Mouse (Mus musculus) midbrain, postnatal 0 days (tissue): ENCODE data around the gene Kif2c. TPM values are rescaled to one million over a fixed set of nuclear protein-coding genes. Genes with fewer than 3 reads are reported as not detected.

Source experiments
- ATAC-seq: fragments of 200-750 bp; cut with Nextera tagmentation; 2 replicates; pipeline ENCODE4 v1.8.0; 2017; ENCODE audit warnings: moderate number of reproducible peaks, mild to moderate bottlenecking, moderate TSS enrichment, moderate library complexity; ENCODE audit not compliant: low FRiP score
- DNase-seq: peaks from one replicate; pipeline ENCODE4 v3.0.0-alpha.2; 2015; ENCODE audit warnings: low spot score
- H3K27ac ChIP-seq: fragments of 300-500 bp; sonication (generic); 2 replicates; pipeline ENCODE4 v1.5.1; 2014; ENCODE audit warnings: low read depth, mild to moderate bottlenecking, low read length, mixed read lengths
- H3K27me3 ChIP-seq: fragments of 300-500 bp; sonication (generic); 2 replicates; pipeline ENCODE4 v1.6.1; 2014; ENCODE audit warnings: low read length, control low read depth, mixed read lengths; ENCODE audit not compliant: insufficient read depth
- H3K36me3 ChIP-seq: fragments of 300-500 bp; sonication (generic); 2 replicates; pipeline ENCODE4 v1.6.1; 2014; ENCODE audit warnings: low read length, control low read depth, mixed read lengths; ENCODE audit not compliant: insufficient read depth
- H3K4me1 ChIP-seq: fragments of 300-500 bp; sonication (generic); 2 replicates; pipeline ENCODE4 v1.6.1; 2014; ENCODE audit warnings: mild to moderate bottlenecking, control low read depth, antibody characterized with exemption, low read length, mixed read lengths; ENCODE audit not compliant: insufficient read depth
- H3K4me2 ChIP-seq: fragments of 300-500 bp; sonication (generic); 2 replicates; pipeline ENCODE4 v1.6.1; 2014; ENCODE audit warnings: low read depth, mild to moderate bottlenecking, low read length, mixed read lengths; ENCODE audit not compliant: poor library complexity, severe bottlenecking
- H3K4me3 ChIP-seq: fragments of 300-500 bp; sonication (generic); 2 replicates; pipeline ENCODE4 v1.5.1; 2014; ENCODE audit warnings: low read depth, mild to moderate bottlenecking, low read length, moderate library complexity
- H3K9ac ChIP-seq: fragments of 300-500 bp; sonication (generic); replicated peaks from 2 replicates; pipeline ENCODE4 v1.6.1; 2014; ENCODE audit warnings: mild to moderate bottlenecking, low read length, moderate library complexity, mixed read lengths; ENCODE audit not compliant: poor library complexity, severe bottlenecking
- H3K9me3 ChIP-seq: fragments of 300-500 bp; sonication (generic); 2 replicates; pipeline ENCODE4 v1.6.1; 2016; ENCODE audit warnings: low read length, control low read depth
- CTCF ChIP-seq: IDR thresholded peaks from 2 replicates; pipeline ENCODE4 v1.5.1; 2016; ENCODE audit warnings: antibody characterized with exemption, mild to moderate bottlenecking
- WGBS: fragments of 180-500 bp; shearing (Covaris S2); extraction: QIAGEN DNeasy Blood & Tissue Kit; methylation state at CpG from one replicate; pipeline ENCODE4 v1.1.7; 2014; 5-methylcytosine and 5-hydroxymethylcytosine counted together
- polyA plus RNA-seq: library from polyadenylated mRNA; unstranded; fragments of >200 nt; fragmentation: Nextera tagmentation; extraction: Ambion mirVana; gene quantifications from 2 replicates; pipeline ENCODE4 v1.2.1, GENCODE M21; 2015
- total RNA-seq: library from RNA; depleted of rRNA; stranded (reverse); fragments of >200 nt; gene quantifications from 2 replicates; pipeline ENCODE4 v1.2.3, GENCODE M21; 2014

Gene Kif2c
- total and polyA plus RNA-seq, 2 experiments from 2014 or later = 2.3 to 9.8 TPM

DNA sequence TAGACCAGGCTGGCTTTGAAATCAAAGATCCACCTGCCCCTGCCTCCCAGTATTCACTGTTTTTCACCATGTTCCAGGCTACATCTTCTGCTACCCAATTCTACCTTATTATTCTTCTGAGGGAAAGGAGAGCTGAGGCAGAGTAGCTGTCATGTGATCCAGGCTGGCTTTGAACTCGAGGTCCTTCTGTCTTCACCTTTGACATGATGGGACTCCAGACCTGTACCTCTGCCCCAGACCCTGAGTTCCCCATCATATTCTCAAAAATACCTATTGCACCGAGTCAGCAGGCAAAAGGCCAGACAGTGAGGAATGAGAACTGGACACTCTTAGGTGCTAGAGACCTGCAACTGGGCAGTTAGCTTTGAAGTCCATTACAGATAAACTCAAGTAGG is 47.8 kb downstream of the Kif2c start:
- ATAC-seq (no peak), DNase-seq (no peak)
- Histone ChIP-seq H3K9me3 (no peaks in the 10 kb centered on the region), H3K9ac (no peak overlapping the region), H3K4me1 (peaks cover 7% of the 10 kb centered on the region; the same call in 1 of the 2 replicates), H3K36me3 (peaks cover 15% of the 10 kb centered on the region; the same call in 1 of the 2 replicates), H3K4me3 (peak overlapping the region; percentile 83; the same call in 1 of the 2 replicates), H3K4me2 (no peak overlapping the region), H3K27ac (no peak overlapping the region), H3K27me3 (no peaks in the 10 kb centered on the region)
- WGBS = 33% methylated on average over 2 of the region's 2 CpGs
- no peak for TF ChIP-seq CTCF

GRCm38 (mm10) chr4:117133817-117134600 is 48.4 kb downstream of the Kif2c start, which contains the start of gene Plk3:
TSS of gene Plk3 (minus strand) at chr4:117133963.
- ATAC-seq = peak; percentile 91
- TF ChIP-seq CTCF = peak; percentile 52
- DNase-seq = peak; percentile 99

GRCm38 (mm10) chr4:117133366-117133796 is 49.1 kb downstream of the Kif2c start:
- Histone ChIP-seq H3K27me3 (no peaks in the 10 kb centered on the region), H3K27ac (peak overlapping the region; percentile 85), H3K4me3 (peak overlapping the region; percentile 83), H3K4me2 (peak overlapping the region; percentile 55), H3K9me3 (no peaks in the 10 kb centered on the region), H3K36me3 (peaks cover 24% of the 10 kb centered on the region), H3K9ac (peak overlapping the region; percentile 86), H3K4me1 (peaks cover 7% of the 10 kb centered on the region; the same call in 1 of the 2 replicates)
- TF ChIP-seq CTCF = no peak
- DNase-seq = peak; percentile 57
- peak; percentile 32 for ATAC-seq
- WGBS = under 1% methylated on average over 41 of the region's 42 CpGs

More at GRCm38 (mm10) chr4:117133817-117134600, 48.4 kb downstream of the Kif2c start, which contains the start of gene Plk3:
- Histone ChIP-seq H3K27ac (peak within 1 kb of the TSS; percentile 85), H3K9ac (peak within 1 kb of the TSS; percentile 86), H3K4me2 (peak within 1 kb of the TSS; percentile 55), H3K36me3 (peaks cover 18% of the 10 kb centered on the region), H3K27me3 (no peaks in the 10 kb centered on the region), H3K4me1 (peaks cover 7% of the 10 kb centered on the region; the same call in 1 of the 2 replicates), H3K4me3 (peak within 1 kb of the TSS; percentile 83), H3K9me3 (no peaks in the 10 kb centered on the region)
- WGBS = 2% methylated on average over 34 of the region's 48 CpGs

- peaks cover 30% of the 10 kb centered on the region for H3K36me3 ChIP-seq
Observed at GRCm38 (mm10) chr4:117132794-117133143, 49.7 kb downstream of the Kif2c start.

DNA sequence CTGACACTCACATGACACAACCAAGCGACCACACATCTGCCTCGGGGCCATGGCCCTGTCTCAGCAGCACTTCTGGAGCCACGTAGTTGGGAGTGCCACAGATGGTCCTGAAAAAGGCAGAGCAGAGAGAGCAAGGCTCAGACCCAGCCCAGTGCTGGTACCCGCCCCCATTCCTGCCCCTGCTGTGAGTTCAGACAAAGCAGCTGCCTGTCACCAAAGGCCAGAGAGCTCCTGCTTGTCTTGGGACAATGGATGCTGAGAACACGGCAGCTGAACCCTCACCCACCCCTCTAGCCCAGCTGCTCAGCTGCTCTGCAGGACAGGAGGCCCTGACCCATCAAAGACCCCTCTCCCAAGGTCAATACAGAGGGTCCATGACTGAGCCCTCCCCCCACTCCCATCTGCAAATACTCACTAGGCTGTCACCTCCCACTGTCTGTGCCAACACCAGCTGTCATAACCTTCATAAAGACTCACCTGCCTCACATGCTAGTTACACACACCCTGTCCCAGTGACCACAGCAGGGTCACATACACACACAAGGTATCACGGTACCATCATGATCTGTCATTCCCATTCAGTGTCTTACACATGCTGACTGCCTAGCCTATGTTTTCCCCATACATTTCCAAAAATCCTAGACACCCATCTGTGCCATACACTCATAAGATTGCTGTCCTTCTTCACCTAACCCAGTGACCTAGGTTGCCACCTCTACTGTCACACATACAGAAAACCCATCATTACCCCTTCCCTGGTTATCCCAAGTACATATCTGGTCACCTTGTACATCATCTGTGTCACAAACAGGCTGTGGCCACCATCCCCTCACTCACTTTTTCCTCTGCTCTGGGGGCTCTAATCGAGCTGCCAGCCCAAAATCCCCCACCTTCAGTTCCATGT is 50.3 kb downstream of the Kif2c start:
- peaks cover 31% of the 10 kb centered on the region for H3K36me3 ChIP-seq
- H3K9ac ChIP-seq = peak overlapping the region; percentile 86
- DNase-seq (peak; percentile 59), ATAC-seq (no peak)
- no peak for TF ChIP-seq CTCF
- peak overlapping the region; percentile 85 for H3K27ac ChIP-seq
- 17% methylated on average over 7 of the region's 7 CpGs for WGBS
- H3K4me2 ChIP-seq = peak overlapping the region; percentile 55
- peak overlapping the region; percentile 83 for H3K4me3 ChIP-seq
- H3K9me3 ChIP-seq = no peaks in the 10 kb centered on the region
- peaks cover 7% of the 10 kb centered on the region; the same call in 1 of the 2 replicates for H3K4me1 ChIP-seq
- no peaks in the 10 kb centered on the region for H3K27me3 ChIP-seq

More at GRCm38 (mm10) chr4:117132794-117133143, 49.7 kb downstream of the Kif2c start:
- H3K4me1 ChIP-seq = peaks cover 7% of the 10 kb centered on the region; the same call in 1 of the 2 replicates
- WGBS = 7% methylated on average over 11 of the region's 11 CpGs
- ATAC-seq (no peak), DNase-seq (no peak)
- no peak for TF ChIP-seq CTCF
- H3K4me3 ChIP-seq = peak overlapping the region; percentile 83
- peak overlapping the region; percentile 55 for H3K4me2 ChIP-seq
- peak overlapping the region; percentile 85 for H3K27ac ChIP-seq
- no peaks in the 10 kb centered on the region for H3K27me3 ChIP-seq
- peak overlapping the region; percentile 86 for H3K9ac ChIP-seq
- no peaks in the 10 kb centered on the region for H3K9me3 ChIP-seq
